Mouse (Mus musculus) naive thymus-derived CD4-positive, alpha-beta T cell, adult 5 months (primary cell): Measurements from ENCODE around the gene Lonrf2. TPM values are rescaled to one million over a fixed set of nuclear protein-coding genes. Genes with fewer than 3 reads are reported as not detected.

Source experiments
- polyA plus RNA-seq: library from polyadenylated mRNA; unstranded; fragments of 100-300 nt; shearing (Covaris generic); gene quantifications from one replicate; pipeline ENCODE4 v1.2.1, GENCODE M21; 2017

The Lonrf2 gene
- polyA plus RNA-seq = 0.05 TPM

DNA sequence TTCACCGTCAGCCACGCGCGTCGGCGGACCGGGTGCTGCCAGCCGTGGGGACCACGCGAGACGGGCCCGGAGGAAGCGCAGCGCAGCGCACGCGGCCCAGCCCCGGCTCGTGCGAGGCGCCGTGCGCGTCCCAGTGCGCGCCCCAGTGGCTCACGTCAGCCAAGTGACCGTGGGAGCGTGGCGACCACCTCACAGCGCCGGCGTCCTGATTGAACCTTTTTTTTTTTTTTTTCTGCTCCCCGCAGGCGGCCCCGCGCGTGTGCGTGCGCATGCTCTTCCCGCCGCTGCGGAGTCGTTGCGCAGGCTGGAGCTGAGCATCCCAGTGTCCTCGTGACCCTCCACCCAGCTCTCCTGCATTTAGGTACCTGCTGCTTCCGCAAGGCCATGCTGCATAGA, at the start of gene Lonrf2:
Gene Lonrf2, minus strand, starts transcription at position 235 of the 396 bp plus-strand sequence.

Other genes with a start within 250 kb of the Lonrf2 start
- gene Aff3, start 171.8 kb downstream of the Lonrf2 start, polyA plus RNA-seq = 76.4 TPM
- 20.0 TPM for gene Chst10, start 61.5 kb upstream of the Lonrf2 start, polyA plus RNA-seq
- gene Nms, start 102.4 kb upstream of the Lonrf2 start, polyA plus RNA-seq = not detected
- 67.8 TPM for gene Pdcl3, start 148.9 kb upstream of the Lonrf2 start, polyA plus RNA-seq